14 mouse cellular contexts compared by ENCODE assay signal in the genomic region with DNA sequence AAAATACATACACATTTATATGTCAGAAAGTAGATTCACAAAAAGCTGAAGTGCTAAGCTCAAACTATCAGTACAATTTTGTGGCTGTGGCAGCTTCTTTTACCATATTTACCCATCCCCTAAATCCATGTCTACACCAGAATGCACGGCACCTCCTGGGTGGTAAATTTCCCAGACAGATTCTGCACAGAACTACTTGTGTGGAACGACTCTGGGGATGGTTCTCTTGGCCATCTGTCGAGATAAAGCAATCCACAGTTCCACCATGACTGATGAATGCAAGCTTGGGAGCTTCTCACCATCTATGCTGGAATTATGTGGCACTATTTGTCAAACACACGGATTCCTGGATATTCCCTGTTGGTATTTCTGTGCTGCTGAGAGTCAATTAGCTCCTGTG.
A peak's percentile ranks its signal among the peaks of the same experiment; 100 is the strongest.
DNase-seq lines count a peak whose midpoint lies in the region.
"Had no signal": no experiment of that assay in that cellular context is flagged by ENCODE, and none has a peak within 500 bp of the region (broad histone marks: within the 10 kb centered on the region; RNA-seq: fewer than 3 reads in every experiment).

No protein-coding gene starts in this region.

- DNase-seq in layer of hippocampus, adult 11-12 months (ENCODE audit: low spot score): peak; percentile 60
- no peak for DNase-seq in layer of hippocampus, postnatal 10 days (ENCODE audit: low spot score in 2 of 2)
- peak; percentile 52 for DNase-seq in right cerebral cortex, adult 18-20 months
- no peak for DNase-seq in right cerebral cortex, postnatal 4 days
- DNase-seq in layer of hippocampus, adult 8-10 months (ENCODE audit: low spot score in 2 of 2): peak; percentile 39 to 51
- peak; percentile 67 for DNase-seq in telencephalon, adult 2 months (ENCODE audit: low read depth, low spot score)
- no peak for DNase-seq in kidney, postnatal 4 days
- DNase-seq: adrenal gland, postnatal 14 days; cerebellum, adult 9-11 months; gastrocnemius, postnatal 10 days; heart, postnatal 10 days; kidney, postnatal 36 days; lung, embryonic 14.5 days; thymus, adult 2 months had no signal

Comparison
In these comparisons a context has a peak if more than half of its experiments do, and no peak if none do; other contexts are left out.
1. DNase-seq: peak in layer of hippocampus, adult 11-12 months (single experiment), right cerebral cortex, adult 18-20 months (single experiment), layer of hippocampus, adult 8-10 months (2 of 2) and telencephalon, adult 2 months (single experiment); none in layer of hippocampus, postnatal 10 days (0 of 2), right cerebral cortex, postnatal 4 days (single experiment) and kidney, postnatal 4 days (0 of 2).